In the genomic region with DNA sequence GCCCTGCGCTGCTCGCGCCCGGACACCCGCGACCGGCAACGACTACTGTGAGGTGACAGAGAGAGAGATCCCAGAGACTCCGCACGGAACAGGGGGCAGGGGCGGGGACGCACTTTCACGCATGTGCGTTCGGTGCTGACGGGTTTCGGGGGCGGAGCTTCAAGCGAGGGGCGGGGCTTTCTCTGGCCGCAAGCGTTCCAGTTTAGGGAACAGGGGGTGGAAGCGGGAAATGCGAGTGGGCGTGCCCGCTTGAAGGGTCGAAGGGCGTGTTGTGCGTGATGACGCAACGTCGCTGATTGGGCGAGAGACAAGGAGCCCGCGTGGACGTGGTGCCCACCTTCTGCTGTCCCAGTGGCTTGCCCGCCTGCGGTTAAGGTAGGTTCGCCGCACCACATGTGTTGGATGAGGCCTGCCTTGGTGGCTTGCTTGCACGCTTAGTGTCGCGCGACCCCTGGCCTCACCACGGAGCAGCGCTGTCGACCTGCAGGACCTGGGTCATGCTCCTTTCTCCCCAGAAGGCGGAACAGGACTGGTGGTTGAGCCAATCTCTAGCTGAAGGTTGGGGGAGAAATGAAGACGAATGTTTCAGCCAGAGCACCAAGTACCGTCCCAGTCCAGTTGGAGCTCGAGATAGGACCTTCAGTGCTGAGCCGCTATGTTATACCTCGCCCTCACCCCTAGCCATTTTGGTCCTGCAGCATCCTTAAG, we compare ENCODE assay signal across 1 mouse cellular context.
A peak's percentile ranks its signal among the peaks of the same experiment; 100 is the strongest.
TF ChIP-seq lines count a peak whose summit lies in the region.

No protein-coding gene starts in this region.

TF ChIP-seq in myocyte, 11 proteins besides CTCF, POLR2A, EP300 and RAD21 (continued from another document):
- TF ChIP-seq E2F4 (IDR thresholded peaks at IDR 0.05; ENCODE audit: insufficient read depth) (peak; percentile 64), CEBPB (IDR thresholded peaks at IDR 0.05; ENCODE audit: insufficient read depth, poor library complexity, severe bottlenecking) (peak; percentile 86), REST (IDR thresholded peaks at IDR 0.05; ENCODE audit: insufficient read depth, insufficient read length) (peak; percentile 34), MYOG (IDR thresholded peaks at IDR 0.05; ENCODE audit: control insufficient read depth in 1 of 3, insufficient read depth in 1 of 3, insufficient read length in 2 of 3, low read depth in 2 of 3) (peak in 1 of 3 experiments; percentile 38), TCF12 (IDR thresholded peaks at IDR 0.05; ENCODE audit: insufficient read depth, poor library complexity, severe bottlenecking) (no peak), SRF (IDR thresholded peaks at IDR 0.05; ENCODE audit: control insufficient read depth, insufficient read length, low read depth) (peak; percentile 92), POLR2AphosphoS2 (IDR thresholded peaks at IDR 0.05; ENCODE audit: insufficient read length, low read depth) (peak; percentile 99)
